Mouse (Mus musculus): ENCODE data around the gene Ccdc122. TPM values are rescaled to one million over a fixed set of nuclear protein-coding genes. Genes with fewer than 3 reads are reported as not detected.

The Ccdc122 gene
- polyA plus RNA-seq, 1 experiment: 0.58 TPM

GRCm38 (mm10) chr14:77034175-77034915 is 2.2 kb upstream of the Ccdc122 start:
- no peak for DNase-seq
- Histone ChIP-seq H3K27ac (ENCODE audit: control insufficient read depth, insufficient read depth, low read length) (no peak overlapping the region), H3K27me3 (ENCODE audit: control insufficient read depth, insufficient read depth, low read length) (no peaks in the 10 kb centered on the region), H3K4me1 (replicated peaks; ENCODE audit: control insufficient read depth, insufficient read depth, low read length) (no peaks in the 10 kb centered on the region), H3K4me3 (ENCODE audit: control insufficient read depth, insufficient read depth, low read length) (no peak overlapping the region), H3K36me3 (ENCODE audit: control insufficient read depth, insufficient read depth, low read length) (no peaks in the 10 kb centered on the region)
- 82% methylated on average over 7 of the region's 7 CpGs for WGBS
- no peak for TF ChIP-seq CTCF (IDR thresholded peaks at IDR 0.05; ENCODE audit: borderline replicate concordance, control insufficient read depth, extremely low read depth, insufficient read depth, low read length, poor library complexity)
- TF ChIP-seq POLR2A (IDR thresholded peaks at IDR 0.05; ENCODE audit: control insufficient read depth, extremely low read depth, insufficient read depth, low read length, poor library complexity): no peak

GRCm38 (mm10) chr14:77034970-77035369 is 1.6 kb upstream of the Ccdc122 start:
- Histone ChIP-seq H3K27ac (ENCODE audit: control insufficient read depth, insufficient read depth, low read length) (no peak overlapping the region), H3K4me3 (ENCODE audit: control insufficient read depth, insufficient read depth, low read length) (no peak overlapping the region), H3K27me3 (ENCODE audit: control insufficient read depth, insufficient read depth, low read length) (no peaks in the 10 kb centered on the region), H3K36me3 (ENCODE audit: control insufficient read depth, insufficient read depth, low read length) (no peaks in the 10 kb centered on the region), H3K4me1 (replicated peaks; ENCODE audit: control insufficient read depth, insufficient read depth, low read length) (no peaks in the 10 kb centered on the region)
- DNase-seq: no peak
- WGBS: 92% methylated on average over 8 of the region's 8 CpGs
- TF ChIP-seq POLR2A (IDR thresholded peaks at IDR 0.05; ENCODE audit: control insufficient read depth, extremely low read depth, insufficient read depth, low read length, poor library complexity) (no peak), CTCF (IDR thresholded peaks at IDR 0.05; ENCODE audit: borderline replicate concordance, control insufficient read depth, extremely low read depth, insufficient read depth, low read length, poor library complexity) (no peak)

GRCm38 (mm10) chr14:77037330-77037729 is 758 bp downstream of the Ccdc122 start:
- Histone ChIP-seq H3K27ac (ENCODE audit: control insufficient read depth, insufficient read depth, low read length) (no peak overlapping the region), H3K36me3 (ENCODE audit: control insufficient read depth, insufficient read depth, low read length) (no peaks in the 10 kb centered on the region), H3K27me3 (ENCODE audit: control insufficient read depth, insufficient read depth, low read length) (no peaks in the 10 kb centered on the region), H3K4me3 (ENCODE audit: control insufficient read depth, insufficient read depth, low read length) (no peak overlapping the region), H3K4me1 (replicated peaks; ENCODE audit: control insufficient read depth, insufficient read depth, low read length) (no peaks in the 10 kb centered on the region)
- 80% methylated on average over 5 of the region's 5 CpGs for WGBS
- DNase-seq: no peak
- TF ChIP-seq POLR2A (IDR thresholded peaks at IDR 0.05; ENCODE audit: control insufficient read depth, extremely low read depth, insufficient read depth, low read length, poor library complexity): no peak
- no peak for TF ChIP-seq CTCF (IDR thresholded peaks at IDR 0.05; ENCODE audit: borderline replicate concordance, control insufficient read depth, extremely low read depth, insufficient read depth, low read length, poor library complexity)

- 72% methylated on average over 8 of the region's 8 CpGs for WGBS
- H3K27me3 ChIP-seq (ENCODE audit: control insufficient read depth, insufficient read depth, low read length): no peaks in the 10 kb centered on the region
- no peaks in the 10 kb centered on the region for H3K4me1 ChIP-seq (replicated peaks; ENCODE audit: control insufficient read depth, insufficient read depth, low read length)
- no peak overlapping the region for H3K4me3 ChIP-seq (ENCODE audit: control insufficient read depth, insufficient read depth, low read length)
- TF ChIP-seq CTCF (IDR thresholded peaks at IDR 0.05; ENCODE audit: borderline replicate concordance, control insufficient read depth, extremely low read depth, insufficient read depth, low read length, poor library complexity) (no peak), POLR2A (IDR thresholded peaks at IDR 0.05; ENCODE audit: control insufficient read depth, extremely low read depth, insufficient read depth, low read length, poor library complexity) (no peak)
- no peaks in the 10 kb centered on the region for H3K36me3 ChIP-seq (ENCODE audit: control insufficient read depth, insufficient read depth, low read length)
- no peak for DNase-seq
- no peak overlapping the region for H3K27ac ChIP-seq (ENCODE audit: control insufficient read depth, insufficient read depth, low read length)
These were observed 1.4 kb downstream of the Ccdc122 start for GRCm38 (mm10) chr14:77037832-77038425.

GRCm38 (mm10) chr14:77053288-77053687 is 16.7 kb downstream of the Ccdc122 start:
- TF ChIP-seq CTCF (IDR thresholded peaks at IDR 0.05; ENCODE audit: borderline replicate concordance, control insufficient read depth, extremely low read depth, insufficient read depth, low read length, poor library complexity) (no peak), POLR2A (IDR thresholded peaks at IDR 0.05; ENCODE audit: control insufficient read depth, extremely low read depth, insufficient read depth, low read length, poor library complexity) (no peak)
- Histone ChIP-seq H3K4me3 (ENCODE audit: control insufficient read depth, insufficient read depth, low read length) (no peak overlapping the region), H3K27me3 (ENCODE audit: control insufficient read depth, insufficient read depth, low read length) (no peaks in the 10 kb centered on the region), H3K27ac (ENCODE audit: control insufficient read depth, insufficient read depth, low read length) (no peak overlapping the region), H3K36me3 (ENCODE audit: control insufficient read depth, insufficient read depth, low read length) (no peaks in the 10 kb centered on the region), H3K4me1 (replicated peaks; ENCODE audit: control insufficient read depth, insufficient read depth, low read length) (no peaks in the 10 kb centered on the region)
- DNase-seq: no peak

GRCm38 (mm10) chr14:77069361-77069760 is 32.8 kb downstream of the Ccdc122 start:
- Histone ChIP-seq H3K4me3 (ENCODE audit: control insufficient read depth, insufficient read depth, low read length) (no peak overlapping the region), H3K36me3 (ENCODE audit: control insufficient read depth, insufficient read depth, low read length) (no peaks in the 10 kb centered on the region), H3K27me3 (ENCODE audit: control insufficient read depth, insufficient read depth, low read length) (no peaks in the 10 kb centered on the region), H3K4me1 (replicated peaks; ENCODE audit: control insufficient read depth, insufficient read depth, low read length) (no peaks in the 10 kb centered on the region), H3K27ac (ENCODE audit: control insufficient read depth, insufficient read depth, low read length) (no peak overlapping the region)
- WGBS: 96% methylated on average over 1 of the region's 1 CpGs
- DNase-seq: no peak
- TF ChIP-seq POLR2A (IDR thresholded peaks at IDR 0.05; ENCODE audit: control insufficient read depth, extremely low read depth, insufficient read depth, low read length, poor library complexity): no peak
- no peak for TF ChIP-seq CTCF (IDR thresholded peaks at IDR 0.05; ENCODE audit: borderline replicate concordance, control insufficient read depth, extremely low read depth, insufficient read depth, low read length, poor library complexity)

Measured in thymus, adult 2 months (tissue).